Mouse (Mus musculus) cerebellum, postnatal 10 days (tissue): ENCODE measurements around the gene Aip.

Source experiments
- DNase-seq, 2 experiments: peaks; one replicate each; pipeline ENCODE4 v3.0.0; 2021; ENCODE audit warnings: mixed read lengths in 2 of 2

The Aip gene

DNA sequence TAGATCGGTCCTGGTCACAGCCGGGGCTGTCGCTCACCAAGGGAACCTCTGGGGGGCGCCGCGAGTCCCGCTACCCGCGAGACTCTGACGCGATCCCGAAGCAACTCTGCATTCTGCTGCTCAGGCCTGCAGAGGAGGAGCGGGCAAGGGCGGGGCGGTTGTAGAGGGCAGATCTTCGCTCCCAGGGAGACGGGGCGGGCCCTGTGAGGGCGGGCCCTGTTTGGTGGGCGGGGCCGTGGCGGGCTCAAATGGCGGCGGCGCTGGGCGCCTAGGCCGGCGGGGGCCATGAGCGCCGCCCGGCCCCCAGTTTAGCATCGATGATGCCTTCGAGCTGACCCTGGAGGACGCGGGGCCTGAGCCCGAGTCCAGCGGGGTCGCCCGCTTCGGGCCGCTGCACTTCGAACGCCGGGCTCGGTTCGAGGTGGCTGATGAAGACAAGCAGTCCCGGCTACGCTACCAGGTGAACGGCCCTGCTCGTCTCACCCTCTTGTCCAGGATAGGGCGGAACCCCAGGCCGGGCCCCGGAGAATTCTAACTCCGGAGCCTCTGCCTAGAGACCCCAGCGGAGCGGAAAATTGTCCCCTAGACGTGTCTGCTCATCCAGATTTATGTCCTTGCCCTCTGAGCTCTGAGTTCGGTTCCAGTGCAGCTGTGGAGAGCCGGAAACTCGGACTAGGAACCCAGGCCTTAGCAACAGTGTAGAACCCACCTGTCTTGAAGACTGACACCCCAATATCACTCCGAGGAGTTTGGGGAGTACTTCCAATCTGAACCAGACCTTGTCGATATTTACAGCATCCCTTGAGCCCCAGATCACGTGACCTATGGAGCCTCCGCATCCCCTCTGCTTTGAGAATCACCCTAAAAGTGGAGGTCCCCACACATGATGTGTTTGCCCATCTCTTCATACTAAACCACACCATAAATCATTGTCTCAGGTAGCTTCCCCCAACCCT lies at the start of gene Aip:
TSS of gene Aip (minus strand) at position 118 of the 956 bp plus-strand sequence.
- DNase-seq, result peak; percentile 99

GRCm38 (mm10) chr19:4172925-4173324 lies 47.3 kb upstream of the Aip start:
- peak in 1 of 2 experiments; percentile 13 for DNase-seq

DNA sequence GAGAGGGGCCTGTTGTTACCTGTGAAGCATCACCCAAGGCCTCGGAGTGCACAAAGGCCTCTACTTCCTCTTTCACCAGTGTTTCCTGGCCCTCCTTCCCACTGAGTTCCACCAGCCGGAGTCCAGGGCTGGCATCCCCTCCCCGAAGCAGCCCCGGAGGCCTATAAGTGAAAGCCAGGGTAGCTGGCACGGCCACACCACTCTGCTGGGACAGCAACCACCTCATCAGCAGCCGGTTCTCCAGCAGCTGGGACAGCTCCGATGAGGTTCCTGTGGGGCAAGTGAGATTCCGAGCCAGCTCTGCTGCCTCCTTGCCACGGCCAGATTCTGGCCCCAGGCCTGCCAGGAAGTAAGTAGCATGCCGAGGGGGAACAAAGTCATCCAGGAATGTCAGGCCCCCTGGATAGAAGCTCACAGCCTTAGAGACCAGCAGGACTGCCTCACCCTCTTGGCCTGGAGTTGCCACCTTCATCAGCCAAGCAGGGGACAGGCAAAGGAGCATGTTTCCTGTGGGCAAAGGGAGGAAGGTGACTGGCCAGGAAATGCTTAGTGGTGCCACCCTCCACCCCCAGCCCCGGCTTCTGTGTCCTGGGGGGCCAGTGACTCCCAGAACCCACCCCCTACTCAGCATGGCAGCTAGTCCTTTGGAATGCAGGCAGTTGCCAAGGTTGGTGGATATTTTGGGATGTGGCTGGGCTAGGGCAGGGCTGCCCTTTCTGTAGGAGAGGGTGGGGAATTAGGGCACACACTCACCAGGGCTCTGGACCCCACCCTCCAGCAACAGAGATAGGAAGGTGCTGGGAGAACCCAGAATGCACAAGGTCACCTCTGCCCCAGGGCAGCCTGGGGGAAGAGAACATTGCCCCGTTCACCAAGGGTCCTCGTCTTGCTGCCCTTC lies 46.0 kb upstream of the Aip start:
- DNase-seq, result peak; percentile 39 to 51

GRCm38 (mm10) chr19:4170723-4171392 lies 45.2 kb upstream of the Aip start:
- peak; percentile 10 to 19 for DNase-seq

GRCm38 (mm10) chr19:4169810-4170209 lies 44.2 kb upstream of the Aip start:
- peak in 1 of 2 experiments; percentile 81 for DNase-seq

GRCm38 (mm10) chr19:4169378-4169784 lies 43.7 kb upstream of the Aip start:
- DNase-seq, result peak; percentile 100

DNA sequence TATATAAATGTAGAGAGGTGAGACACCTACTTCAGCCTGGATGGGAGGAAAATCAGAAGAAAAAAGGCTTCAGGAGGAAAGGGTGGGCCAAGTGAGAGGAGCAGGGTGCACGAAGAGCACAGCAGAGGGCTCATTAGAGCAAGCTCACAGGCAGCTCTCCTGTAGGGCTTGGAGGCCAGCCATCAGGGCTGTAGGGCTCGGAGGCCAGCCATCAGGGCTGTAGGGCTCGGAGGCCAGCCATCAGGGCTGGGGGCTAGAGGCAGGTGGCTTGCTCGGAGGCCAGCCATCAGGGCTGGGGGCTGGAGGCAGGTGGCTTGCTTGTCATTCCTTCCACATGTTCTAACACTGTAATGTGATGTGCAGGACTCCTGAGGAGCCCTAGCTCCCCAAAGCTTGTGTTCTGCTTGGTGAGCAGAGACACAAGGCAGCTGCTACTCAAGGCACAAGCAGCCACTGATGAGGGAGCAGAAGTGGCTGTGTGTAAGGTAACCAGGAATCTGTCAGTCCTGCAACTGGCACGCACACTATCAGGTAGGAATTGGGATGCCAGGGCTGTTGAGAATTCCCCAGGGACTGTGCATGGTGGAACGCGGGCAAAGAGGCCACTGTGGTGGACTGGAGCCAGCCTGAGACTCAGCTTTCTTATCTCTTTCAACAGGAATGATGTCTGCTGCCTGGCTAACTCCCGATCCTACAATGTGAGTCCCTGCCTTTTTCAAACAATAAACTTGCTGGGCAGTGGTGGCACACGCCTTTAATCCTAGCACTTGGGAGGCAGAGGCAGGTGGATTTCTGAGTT lies 41.2 kb upstream of the Aip start:
- peak; percentile 45 to 59 for DNase-seq

DNA sequence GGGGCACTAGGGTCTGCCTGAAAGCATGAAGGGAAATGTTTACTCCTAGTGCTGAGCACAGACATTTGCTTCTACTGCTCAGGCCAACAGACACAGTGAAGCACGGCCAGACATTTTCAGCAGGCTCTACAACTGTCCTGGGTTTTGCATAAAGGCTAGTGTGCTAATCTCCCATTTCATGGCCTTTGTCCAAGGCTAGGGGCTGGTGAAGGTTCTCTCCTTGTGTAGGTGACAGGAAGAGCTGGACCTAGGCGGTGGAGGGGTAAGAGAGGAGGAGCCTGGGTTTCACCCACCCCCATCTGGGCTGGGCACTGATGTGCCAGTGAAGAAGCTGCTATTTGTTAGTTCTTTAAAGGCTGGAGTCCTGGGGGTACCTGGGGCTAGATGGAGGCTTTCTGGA lies 39.1 kb upstream of the Aip start:
- DNase-seq, result peak in 1 of 2 experiments; percentile 34

GRCm38 (mm10) chr19:4164100-4164499 lies 38.4 kb upstream of the Aip start:
- no peak for DNase-seq

DNA sequence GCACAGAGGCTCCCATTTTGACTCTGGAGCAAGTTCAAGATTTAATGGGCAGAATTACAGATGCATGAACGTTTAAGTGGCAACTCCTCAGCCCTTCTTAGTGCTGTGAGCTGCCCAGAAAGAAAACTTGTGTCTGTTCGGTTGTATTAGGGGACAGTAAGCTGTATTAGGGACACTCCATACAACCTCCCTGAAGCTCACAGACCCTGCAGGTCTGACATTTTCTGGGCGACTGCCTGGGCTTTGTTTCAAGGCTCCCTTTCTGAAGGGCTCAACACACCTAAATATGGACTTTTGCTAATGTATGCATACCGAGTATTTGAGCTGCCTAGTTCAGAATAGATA lies 37.9 kb upstream of the Aip start:
- DNase-seq, result no peak

DNA sequence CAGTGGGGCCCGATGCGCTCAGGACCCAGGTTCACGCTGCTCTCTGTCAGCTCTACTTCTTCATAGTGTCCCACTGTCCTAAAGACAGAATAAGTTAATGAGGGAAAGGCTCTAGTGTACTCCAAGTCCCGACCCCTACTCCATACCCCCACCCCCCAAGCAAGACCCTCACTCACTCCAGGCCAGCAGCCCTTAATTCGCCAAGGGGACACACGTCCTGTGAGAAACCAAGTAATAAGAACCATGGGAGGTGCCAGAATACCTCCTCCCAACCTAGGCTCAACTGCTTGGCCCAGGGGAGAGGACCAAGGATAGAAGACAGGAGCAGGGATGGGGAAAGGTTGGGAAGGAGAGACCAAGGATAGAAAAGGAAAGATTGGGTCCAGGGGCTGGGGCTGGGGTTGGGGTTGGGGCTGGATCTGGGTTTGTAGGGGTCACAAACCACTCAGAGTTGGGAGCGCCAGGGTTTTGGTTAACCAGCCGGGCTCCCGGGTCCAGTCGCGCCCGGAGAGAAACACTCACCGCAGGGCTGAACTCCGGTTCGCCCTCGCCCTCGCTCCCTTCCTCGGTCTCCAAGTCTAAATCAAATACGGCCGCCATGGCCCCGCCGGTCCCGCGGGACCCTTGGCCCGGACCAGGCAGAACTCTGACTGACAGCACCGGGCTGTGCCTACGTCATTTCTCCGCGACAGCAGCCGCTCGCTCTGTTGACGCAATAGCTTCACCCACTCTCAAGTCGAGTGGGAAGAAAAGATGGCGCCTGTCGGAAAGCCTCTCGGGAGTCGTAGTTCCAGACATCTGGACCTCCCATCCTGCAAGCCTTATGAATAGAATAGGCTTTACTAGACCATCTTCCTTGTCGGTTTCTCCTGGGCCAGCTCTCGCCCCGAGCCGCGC lies 37.2 kb upstream of the Aip start, which contains the start of gene Rps6kb2:
TSS of gene Rps6kb2 (minus strand) at position 709 of the 897 bp plus-strand sequence.
- peak; percentile 98 to 99 for DNase-seq

DNA sequence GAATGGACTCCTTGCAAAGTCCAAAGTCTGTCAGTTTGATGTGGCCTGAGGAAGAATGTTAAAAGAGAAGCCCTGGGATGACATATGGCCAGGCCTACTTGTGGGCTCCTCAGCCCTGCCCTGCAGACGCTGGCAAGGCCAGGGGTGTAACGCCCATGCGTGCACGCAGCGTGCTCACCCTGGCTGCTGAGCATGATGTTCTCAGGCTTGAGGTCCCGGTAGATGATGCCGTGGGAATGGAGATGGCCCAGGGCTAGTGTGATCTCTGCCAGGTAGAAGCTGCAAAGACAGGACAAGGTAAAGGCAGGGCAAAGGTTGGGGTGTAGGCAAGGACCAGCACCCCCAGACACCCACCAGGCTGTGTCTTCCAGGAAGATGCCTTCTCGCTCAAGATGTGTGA lies 33.4 kb upstream of the Aip start:
- DNase-seq, result no peak

DNA sequence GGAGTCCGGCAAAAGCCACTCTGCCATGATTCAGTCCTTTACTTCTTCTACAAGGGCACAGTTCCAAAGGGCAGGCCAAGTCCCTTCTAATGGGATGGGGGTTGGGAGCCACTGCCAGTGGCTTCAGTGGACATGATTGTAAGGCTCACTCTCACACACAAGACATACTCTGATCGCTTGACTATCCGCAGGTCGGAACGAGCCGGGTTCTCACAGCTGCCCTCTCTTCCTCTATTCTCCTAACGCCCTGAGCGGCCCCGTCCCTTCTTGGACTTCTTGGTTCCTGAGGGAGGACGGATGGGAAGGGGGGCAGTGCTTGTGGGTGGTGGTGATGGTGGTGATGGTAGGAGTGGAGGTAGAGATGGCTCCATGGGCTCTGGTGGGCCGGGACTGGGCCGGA lies 31.1 kb upstream of the Aip start:
- DNase-seq, result no peak

DNA sequence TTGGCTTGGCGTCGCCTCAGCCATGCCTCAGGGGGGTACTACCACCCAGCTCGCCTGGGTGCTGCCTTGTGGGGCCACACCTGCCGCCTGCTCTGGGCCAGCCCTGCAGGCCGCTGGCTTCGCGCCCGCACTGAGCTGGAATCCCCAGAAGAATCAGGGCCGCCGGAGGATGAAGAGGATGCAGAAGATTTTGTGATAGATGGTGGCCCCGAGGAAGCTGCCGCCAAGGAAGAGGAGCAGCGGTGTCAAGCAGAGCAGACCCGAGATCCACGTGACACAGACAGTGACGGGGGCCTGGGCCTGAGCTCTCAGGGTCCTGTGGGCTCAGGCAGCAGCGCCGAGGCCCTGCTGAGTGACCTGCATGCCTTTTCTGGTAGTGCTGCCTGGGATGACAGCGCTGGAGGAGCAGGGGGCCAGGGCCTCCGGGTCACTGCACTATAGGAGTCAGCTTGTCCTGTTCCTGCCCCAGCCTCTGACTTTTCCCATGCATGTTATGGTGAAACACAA lies 30.5 kb upstream of the Aip start:
- DNase-seq, result peak; percentile 16 to 42

GRCm38 (mm10) chr19:4155223-4156072 lies 29.8 kb upstream of the Aip start:
- no peak for DNase-seq

GRCm38 (mm10) chr19:4154437-4155222 lies 29.0 kb upstream of the Aip start:
- DNase-seq, result peak in 1 of 2 experiments; percentile 21

DNA sequence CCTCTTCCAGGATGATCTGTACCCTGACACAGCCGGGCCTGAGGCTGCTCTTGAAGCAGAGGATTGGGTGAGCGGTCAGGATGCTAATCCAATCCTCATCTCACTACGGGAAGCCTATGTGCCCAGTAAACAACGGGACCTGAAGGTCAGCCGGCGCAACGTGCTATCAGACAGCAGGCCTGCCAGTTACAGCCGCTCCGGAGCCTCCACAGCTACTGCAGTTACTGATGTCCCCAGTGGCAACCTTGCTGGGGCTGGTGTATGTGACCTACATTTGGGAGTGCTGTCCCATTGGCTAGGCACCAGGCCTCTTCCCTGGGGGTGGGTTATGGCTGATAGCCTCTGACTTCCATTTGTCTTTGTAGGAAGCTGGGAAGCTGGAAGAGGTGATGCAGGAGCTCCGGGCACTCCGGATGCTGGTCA lies 27.6 kb upstream of the Aip start, which contains the start of gene Ptprcap:
TSS of gene Ptprcap (plus strand) at position 373 of the 423 bp plus-strand sequence.
- DNase-seq, result peak; percentile 69 to 78

DNA sequence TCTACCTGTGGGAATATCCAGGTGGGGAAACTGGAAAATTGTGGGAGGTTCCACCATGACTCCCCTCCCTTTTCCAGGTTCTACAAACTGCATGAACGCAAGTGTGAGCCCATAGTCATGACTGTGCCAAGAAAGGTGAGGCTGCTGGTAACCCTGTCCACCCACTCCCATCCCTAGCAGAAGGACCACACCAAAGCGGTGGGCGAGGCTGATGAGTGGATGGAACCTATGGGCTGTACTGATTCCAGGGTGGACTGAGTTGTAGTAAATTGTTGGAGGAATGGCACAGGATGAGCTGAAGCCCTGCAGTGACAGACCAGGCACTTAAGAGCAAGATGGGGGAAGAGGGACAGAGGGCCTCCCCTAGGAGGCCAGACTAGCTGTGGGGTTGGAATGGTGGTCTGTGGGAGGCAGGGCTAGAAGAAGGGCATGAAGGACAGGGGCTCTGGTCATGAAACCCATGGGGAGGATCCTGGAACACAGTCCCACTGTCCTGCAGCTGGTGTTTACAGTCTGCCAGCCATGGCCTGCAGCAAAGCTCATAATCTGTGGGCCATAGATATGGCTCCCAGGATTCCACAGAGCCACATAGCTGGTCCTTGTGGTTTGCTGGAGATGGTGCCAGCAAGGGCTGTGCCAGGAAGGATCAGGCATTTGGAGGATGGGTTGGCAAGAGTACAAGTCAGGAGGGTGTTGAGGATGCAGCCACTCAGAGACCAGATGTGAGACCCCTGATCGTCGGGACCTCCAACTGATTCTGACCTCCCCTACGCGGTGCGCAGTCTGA lies 27.0 kb upstream of the Aip start:
- DNase-seq, result peak in 1 of 2 experiments; percentile 70
